Mouse (Mus musculus) R1 (cell line): ENCODE measurements around the gene Rab25.

Experiments
- DNase-seq: peaks from one replicate; pipeline ENCODE4 v3.0.0-alpha.2; 2018; ENCODE audit warnings: low read depth, low spot score

The Rab25 gene

GRCm38 (mm10) chr3:88503881-88504746, 44.0 kb downstream of the Rab25 start:
- no peak for DNase-seq

GRCm38 (mm10) chr3:88503505-88503863, 44.6 kb downstream of the Rab25 start:
- no peak for DNase-seq

- peak; percentile 94 for DNase-seq
Observed at GRCm38 (mm10) chr3:88502641-88503504, 45.2 kb downstream of the Rab25 start.

GRCm38 (mm10) chr3:88502031-88502571, 46.0 kb downstream of the Rab25 start:
- no peak for DNase-seq

- DNase-seq, result no peak
Observed at GRCm38 (mm10) chr3:88501366-88502030, 46.6 kb downstream of the Rab25 start.

GRCm38 (mm10) chr3:88500655-88501365, 47.3 kb downstream of the Rab25 start:
- DNase-seq, result no peak

GRCm38 (mm10) chr3:88500087-88500486, 48.0 kb downstream of the Rab25 start:
- DNase-seq, result no peak

- DNase-seq, result no peak
Observed at GRCm38 (mm10) chr3:88499580-88499979, 48.5 kb downstream of the Rab25 start.

GRCm38 (mm10) chr3:88495741-88496415, 52.2 kb downstream of the Rab25 start:
- DNase-seq, result no peak

GRCm38 (mm10) chr3:88494836-88495628, 53.1 kb downstream of the Rab25 start:
- no peak for DNase-seq

GRCm38 (mm10) chr3:88493706-88494582, 54.2 kb downstream of the Rab25 start:
- DNase-seq, result no peak
